Mouse (Mus musculus): ENCODE data around the gene Pacs1. TPM values are rescaled to one million over a fixed set of nuclear protein-coding genes. Genes with fewer than 3 reads are reported as not detected.
"Not testable (repeated sequence)": the region's sequence is repeated elsewhere in the genome, so short reads cannot be mapped to it uniquely, and the experiment has no call there.

Pacs1 gene
- polyA plus RNA-seq, 1 experiment from 2014 or later = 6.6 TPM

GRCm38 (mm10) chr19:5271430-5271829, 1.5 kb downstream of the Pacs1 start:
- peak overlapping the region; percentile 99; the same call in 1 of the 2 replicates for H3K4me2 ChIP-seq (replicated peaks; ENCODE audit: low read depth)
- TF ChIP-seq CTCF (IDR thresholded peaks at IDR 0.05; ENCODE audit: low read depth) = no peak
- H3K4me1 ChIP-seq (replicated peaks; ENCODE audit: control insufficient read depth, insufficient read depth, low read length) = 0 out of 2 replicates have a peak, but pooled peaks cover 3% of the 10 kb centered on the region
- ATAC-seq = no peak
- H3K4me3 ChIP-seq (ENCODE audit: low read depth, low read length) = no peak overlapping the region; the same call in 1 of the 2 replicates
- H3K36me3 ChIP-seq (ENCODE audit: control insufficient read depth, insufficient read depth) = peaks cover 23% of the 10 kb centered on the region
- no peak overlapping the region for H3K9ac ChIP-seq (ENCODE audit: low read depth, low read length)
- H3K27me3 ChIP-seq (replicated peaks; ENCODE audit: control insufficient read depth, insufficient read depth, low read length) = no peaks in the 10 kb centered on the region
- H3K27ac ChIP-seq (ENCODE audit: low read depth, low read length) = no peak overlapping the region
- 48% methylated on average over 1 of the region's 1 CpGs for WGBS
- no peaks in the 10 kb centered on the region for H3K9me3 ChIP-seq (ENCODE audit: control insufficient read depth)

DNA sequence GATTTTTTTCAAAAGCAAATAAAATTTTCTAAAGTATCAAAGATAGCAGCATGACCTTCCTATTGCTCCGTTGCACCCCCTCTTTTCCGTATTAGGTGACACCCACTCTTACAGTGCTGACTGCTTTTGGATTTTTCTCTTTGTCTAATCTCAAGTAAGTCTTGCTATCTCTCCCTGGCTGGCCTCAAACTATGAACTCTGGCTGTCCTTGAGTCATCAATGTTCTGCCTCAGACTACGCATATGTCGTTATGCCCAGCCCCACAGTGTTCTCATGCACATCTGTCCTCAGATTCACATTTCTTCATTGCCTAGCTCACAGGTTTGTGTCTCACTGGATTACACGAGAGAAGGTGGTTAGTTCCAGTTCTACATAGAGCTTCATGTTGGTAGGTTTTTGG, 3.5 kb downstream of the Pacs1 start:
- 57% methylated on average over 5 of the region's 5 CpGs for WGBS
- no peak overlapping the region for H3K4me2 ChIP-seq (replicated peaks; ENCODE audit: low read depth)
- no peaks in the 10 kb centered on the region for H3K27me3 ChIP-seq (replicated peaks; ENCODE audit: control insufficient read depth, insufficient read depth, low read length)
- H3K9ac ChIP-seq (ENCODE audit: low read depth, low read length) = no peak overlapping the region
- ATAC-seq = no peak
- no peak overlapping the region for H3K27ac ChIP-seq (ENCODE audit: low read depth, low read length)
- H3K36me3 ChIP-seq (ENCODE audit: control insufficient read depth, insufficient read depth) = peaks cover 7% of the 10 kb centered on the region
- no peak for TF ChIP-seq CTCF (IDR thresholded peaks at IDR 0.05; ENCODE audit: low read depth)
- H3K9me3 ChIP-seq (ENCODE audit: control insufficient read depth) = no peaks in the 10 kb centered on the region
- 0 out of 2 replicates have a peak, but pooled peaks cover 3% of the 10 kb centered on the region for H3K4me1 ChIP-seq (replicated peaks; ENCODE audit: control insufficient read depth, insufficient read depth, low read length)
- no peak overlapping the region for H3K4me3 ChIP-seq (ENCODE audit: low read depth, low read length)

DNA sequence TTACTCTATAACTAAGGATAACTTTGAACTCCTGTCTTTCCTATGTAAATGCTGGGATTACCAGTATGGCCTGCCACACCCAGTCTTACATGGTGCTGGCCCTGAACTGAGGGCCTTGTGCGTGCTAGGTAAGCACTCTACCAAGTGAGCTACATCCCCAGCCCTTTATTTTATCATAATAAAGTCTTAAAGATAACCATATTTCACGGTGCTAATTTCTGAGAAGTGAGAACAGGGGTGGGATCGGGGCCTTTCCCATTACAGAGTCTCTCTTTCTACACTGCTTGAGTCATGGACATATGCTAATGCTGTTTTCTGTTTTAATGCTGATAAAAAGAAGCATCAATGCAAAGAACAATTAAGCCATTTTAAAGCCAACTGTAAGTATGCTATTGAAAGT, 4.0 kb downstream of the Pacs1 start:
- H3K27me3 ChIP-seq (replicated peaks; ENCODE audit: control insufficient read depth, insufficient read depth, low read length) = no peaks in the 10 kb centered on the region
- 74% methylated on average over 3 of the region's 3 CpGs for WGBS
- no peak overlapping the region for H3K27ac ChIP-seq (ENCODE audit: low read depth, low read length)
- H3K9ac ChIP-seq (ENCODE audit: low read depth, low read length) = no peak overlapping the region
- ATAC-seq = no peak
- H3K9me3 ChIP-seq (ENCODE audit: control insufficient read depth) = no peaks in the 10 kb centered on the region
- no peak overlapping the region for H3K4me2 ChIP-seq (replicated peaks; ENCODE audit: low read depth)
- 0 out of 2 replicates have a peak, but pooled peaks cover 3% of the 10 kb centered on the region for H3K4me1 ChIP-seq (replicated peaks; ENCODE audit: control insufficient read depth, insufficient read depth, low read length)
- peaks cover 2% of the 10 kb centered on the region; the same call in 1 of the 2 replicates for H3K36me3 ChIP-seq (ENCODE audit: control insufficient read depth, insufficient read depth)
- no peak for TF ChIP-seq CTCF (IDR thresholded peaks at IDR 0.05; ENCODE audit: low read depth)
- no peak overlapping the region for H3K4me3 ChIP-seq (ENCODE audit: low read depth, low read length)

DNA sequence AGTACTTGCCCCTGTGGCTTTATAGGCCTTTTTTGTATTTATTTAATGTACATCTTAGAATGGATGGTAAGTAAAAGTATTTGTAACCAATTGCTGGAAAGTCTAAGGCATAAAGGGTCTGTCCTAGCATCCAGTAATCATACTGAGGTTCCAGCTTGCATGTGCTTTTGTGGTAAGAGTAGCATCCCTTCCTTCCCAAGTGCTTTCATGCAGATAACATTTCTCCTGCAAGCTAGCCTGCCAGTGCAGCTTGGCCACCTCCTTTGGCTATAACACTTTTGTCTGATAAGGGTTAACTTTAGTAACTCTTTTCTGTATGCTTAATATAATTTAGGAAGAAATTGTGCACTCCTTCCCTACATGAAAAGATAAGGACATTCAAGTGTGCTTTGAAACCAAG, 4.9 kb downstream of the Pacs1 start:
- Histone ChIP-seq H3K9ac (ENCODE audit: low read depth, low read length) (no peak overlapping the region), H3K4me3 (ENCODE audit: low read depth, low read length) (no peak overlapping the region), H3K4me2 (replicated peaks; ENCODE audit: low read depth) (no peak overlapping the region), H3K9me3 (ENCODE audit: control insufficient read depth) (no peaks in the 10 kb centered on the region), H3K36me3 (ENCODE audit: control insufficient read depth, insufficient read depth) (no peaks in the 10 kb centered on the region), H3K27ac (ENCODE audit: low read depth, low read length) (no peak overlapping the region), H3K4me1 (replicated peaks; ENCODE audit: control insufficient read depth, insufficient read depth, low read length) (0 out of 2 replicates have a peak, but pooled peaks cover 3% of the 10 kb centered on the region), H3K27me3 (replicated peaks; ENCODE audit: control insufficient read depth, insufficient read depth, low read length) (no peaks in the 10 kb centered on the region)
- no peak for TF ChIP-seq CTCF (IDR thresholded peaks at IDR 0.05; ENCODE audit: low read depth)
- ATAC-seq = no peak

- H3K9ac ChIP-seq (ENCODE audit: low read depth, low read length) = no peak overlapping the region
- no peak overlapping the region for H3K27ac ChIP-seq (ENCODE audit: low read depth, low read length)
- no peak for ATAC-seq
- H3K4me3 ChIP-seq (ENCODE audit: low read depth, low read length) = no peak overlapping the region
- 97% methylated on average over 5 of the region's 5 CpGs for WGBS
- TF ChIP-seq CTCF (IDR thresholded peaks at IDR 0.05; ENCODE audit: low read depth) = no peak
- H3K4me1 ChIP-seq (replicated peaks; ENCODE audit: control insufficient read depth, insufficient read depth, low read length) = no peaks in the 10 kb centered on the region
- no peaks in the 10 kb centered on the region for H3K27me3 ChIP-seq (replicated peaks; ENCODE audit: control insufficient read depth, insufficient read depth, low read length)
- no peaks in the 10 kb centered on the region for H3K36me3 ChIP-seq (ENCODE audit: control insufficient read depth, insufficient read depth)
- H3K9me3 ChIP-seq (ENCODE audit: control insufficient read depth) = no peaks in the 10 kb centered on the region
- no peak overlapping the region for H3K4me2 ChIP-seq (replicated peaks; ENCODE audit: low read depth)
Observed at GRCm38 (mm10) chr19:5267015-5267414, 5.9 kb downstream of the Pacs1 start.

DNA sequence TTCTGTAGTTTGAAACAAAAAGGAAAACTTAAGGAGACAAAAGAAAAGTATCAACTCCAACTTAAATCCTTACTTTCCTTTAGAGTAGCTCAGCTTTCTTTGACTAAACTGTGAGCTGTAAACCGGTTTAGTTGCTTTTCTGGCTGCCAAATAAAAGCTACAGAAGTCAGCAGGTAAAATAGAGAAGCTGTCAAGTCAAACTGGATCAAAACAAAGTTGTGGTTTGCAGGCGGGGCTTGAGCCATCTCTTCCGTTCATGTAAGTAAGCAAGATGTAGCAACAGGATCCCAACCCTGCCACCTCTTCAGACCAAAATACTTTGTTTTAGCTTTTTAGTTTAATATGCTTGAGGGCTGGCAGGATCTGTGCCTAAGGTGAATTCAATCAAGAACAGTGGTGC, 15.8 kb downstream of the Pacs1 start:
- Histone ChIP-seq H3K4me2 (replicated peaks; ENCODE audit: low read depth) (no peak overlapping the region), H3K9ac (ENCODE audit: low read depth, low read length) (no peak overlapping the region), H3K36me3 (ENCODE audit: control insufficient read depth, insufficient read depth) (no peaks in the 10 kb centered on the region; the same call in 1 of the 2 replicates), H3K4me1 (replicated peaks; ENCODE audit: control insufficient read depth, insufficient read depth, low read length) (no peaks in the 10 kb centered on the region), H3K4me3 (ENCODE audit: low read depth, low read length) (no peak overlapping the region), H3K9me3 (ENCODE audit: control insufficient read depth) (no peaks in the 10 kb centered on the region), H3K27me3 (replicated peaks; ENCODE audit: control insufficient read depth, insufficient read depth, low read length) (no peaks in the 10 kb centered on the region), H3K27ac (ENCODE audit: low read depth, low read length) (no peak overlapping the region)
- no peak for ATAC-seq
- TF ChIP-seq CTCF (IDR thresholded peaks at IDR 0.05; ENCODE audit: low read depth) = no peak
- WGBS = 54% methylated on average over 3 of the region's 3 CpGs

GRCm38 (mm10) chr19:5236981-5237380, 35.9 kb downstream of the Pacs1 start:
- WGBS = 100% methylated on average over 1 of the region's 1 CpGs
- not testable (repeated sequence) for ATAC-seq; H3K4me2 ChIP-seq (replicated peaks; ENCODE audit: low read depth); H3K9ac ChIP-seq (ENCODE audit: low read depth, low read length); H3K27me3 ChIP-seq (replicated peaks; ENCODE audit: control insufficient read depth, insufficient read depth, low read length); H3K9me3 ChIP-seq (ENCODE audit: control insufficient read depth); H3K27ac ChIP-seq (ENCODE audit: low read depth, low read length); H3K4me1 ChIP-seq (replicated peaks; ENCODE audit: control insufficient read depth, insufficient read depth, low read length); H3K4me3 ChIP-seq (ENCODE audit: low read depth, low read length); H3K36me3 ChIP-seq (ENCODE audit: control insufficient read depth, insufficient read depth)
